Mouse (Mus musculus) urinary bladder, postnatal 4 days (tissue): ENCODE measurements around the gene Slc16a12.
A peak's percentile ranks its signal among the peaks of the same experiment; 100 is the strongest.
"Not testable (repeated sequence)": the region's sequence is repeated elsewhere in the genome, so short reads cannot be mapped to it uniquely, and the experiment has no call there.

ENCODE experiments used
- DNase-seq, 2 experiments: peaks; one replicate each; pipeline ENCODE4 v3.0.0; 2021 to 2022; ENCODE audit warnings: low spot score in 2 of 2

Gene Slc16a12

DNA sequence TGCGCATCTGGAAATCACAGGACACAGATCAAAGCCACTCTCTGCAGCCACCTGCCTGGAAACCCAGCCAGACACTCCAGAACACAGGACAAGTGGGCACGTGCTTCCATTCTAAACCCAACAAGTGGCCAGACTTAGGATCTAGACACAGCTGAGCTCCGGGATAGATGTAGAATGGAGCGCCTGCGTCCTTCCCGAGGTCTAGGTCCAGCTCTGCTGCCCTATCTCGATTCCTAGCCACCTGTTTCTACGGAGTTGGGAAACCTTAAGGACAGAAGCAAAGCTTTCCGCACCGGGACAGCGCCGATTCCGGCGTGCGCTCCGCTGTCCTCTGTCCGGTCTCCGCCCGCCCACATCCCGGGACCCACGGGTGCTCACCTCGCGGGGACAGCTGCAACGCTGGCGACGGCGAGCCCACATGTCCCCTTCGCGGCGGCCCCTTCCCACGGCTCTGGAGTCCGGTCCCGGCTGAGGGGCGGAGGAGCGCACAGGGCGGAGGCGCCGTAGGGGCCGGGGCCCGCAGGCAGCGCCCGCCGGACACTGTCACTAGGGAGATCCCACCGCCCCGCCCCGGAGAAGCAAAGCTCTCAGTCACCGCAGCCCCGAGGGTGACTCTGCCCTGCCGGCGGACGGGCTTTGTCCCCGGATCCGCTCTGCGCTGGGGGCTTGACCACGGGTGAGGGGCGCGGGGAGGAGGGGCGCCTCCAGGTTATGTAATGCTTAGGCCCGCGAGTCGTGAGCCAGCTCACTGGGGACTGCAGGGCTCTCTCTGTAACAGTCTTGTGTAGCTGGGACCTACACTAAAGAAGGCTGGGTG is at the start of gene Slc16a12:
Gene Slc16a12, minus strand, starts transcription at position 602 of the 817 bp plus-strand sequence.
- peak; percentile 18 to 59 for DNase-seq

DNA sequence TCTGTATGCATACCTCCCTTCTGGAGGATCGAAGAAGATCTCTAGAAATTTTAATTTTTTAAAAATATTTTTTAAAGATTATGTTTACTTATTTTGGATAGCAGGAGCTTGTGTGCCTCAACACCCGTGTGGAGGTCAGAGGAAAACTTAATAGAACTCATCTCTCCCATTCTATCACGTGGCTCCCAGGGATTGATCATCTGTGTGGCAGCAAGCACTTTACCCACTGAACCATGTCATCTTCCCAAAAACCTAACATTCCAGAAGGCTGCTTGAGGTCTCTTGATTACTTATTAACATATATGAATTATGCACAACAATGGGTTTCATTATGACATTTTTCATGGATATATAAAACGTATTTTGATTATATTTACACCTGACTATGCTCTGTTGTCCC is 49.3 kb upstream of the Slc16a12 start:
- DNase-seq = no peak

DNA sequence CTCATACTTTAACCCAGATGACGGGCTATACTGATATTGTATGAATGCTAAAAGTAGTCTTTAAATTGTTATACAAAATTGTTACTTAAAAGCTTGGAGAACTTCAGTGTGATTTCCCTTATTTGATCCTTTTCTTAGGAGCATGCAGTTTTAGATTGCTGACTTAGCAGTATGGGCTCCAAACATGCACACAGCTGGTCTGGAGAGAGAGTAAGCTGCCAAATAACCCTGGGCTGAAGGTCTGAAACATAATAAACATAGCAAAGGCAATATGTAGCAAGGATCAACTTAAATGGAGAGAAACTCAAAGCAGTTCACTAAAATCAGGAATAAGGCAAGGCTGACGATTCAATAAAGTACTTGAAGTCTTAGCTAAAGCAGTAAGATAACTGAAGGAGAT is 35.4 kb upstream of the Slc16a12 start:
- no peak for DNase-seq

DNA sequence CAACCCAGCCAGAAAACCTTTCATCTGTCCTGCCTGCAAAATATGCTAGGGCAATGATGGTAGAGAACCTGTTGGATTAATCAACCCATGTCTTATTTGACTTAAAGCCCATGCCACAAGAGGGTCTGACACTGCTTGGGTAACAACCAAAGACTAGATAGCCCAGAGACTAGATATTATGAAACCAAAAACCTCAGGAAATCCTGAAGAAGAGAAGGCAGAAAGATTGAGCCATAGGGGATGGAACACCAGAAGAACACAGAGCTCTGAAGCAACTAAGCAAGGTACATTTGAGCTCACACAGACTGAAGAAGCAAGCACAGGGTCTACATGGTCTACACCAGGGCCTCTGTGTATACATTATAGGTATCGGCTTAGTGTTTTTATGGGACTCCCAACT is 31.9 kb upstream of the Slc16a12 start:
- DNase-seq = no peak

DNA sequence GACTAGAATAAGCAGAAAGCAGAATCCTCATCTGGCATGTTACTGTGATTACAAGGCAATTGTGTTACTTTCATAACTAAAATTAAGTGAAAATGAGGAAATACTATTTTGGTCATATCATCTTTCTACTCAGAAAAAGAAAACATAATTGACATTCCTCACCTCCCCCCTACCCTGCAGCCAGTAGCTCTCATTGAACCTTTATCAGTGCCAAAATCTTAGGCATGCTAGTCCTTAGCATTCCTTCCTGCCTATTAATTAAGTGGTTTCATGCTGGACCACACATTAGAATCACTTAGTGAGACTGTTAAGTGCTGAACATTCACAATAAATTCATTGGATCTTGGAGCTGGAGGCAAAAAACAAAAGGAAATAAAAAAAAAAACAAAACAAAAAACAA is 31.0 kb upstream of the Slc16a12 start:
- no peak for DNase-seq

DNA sequence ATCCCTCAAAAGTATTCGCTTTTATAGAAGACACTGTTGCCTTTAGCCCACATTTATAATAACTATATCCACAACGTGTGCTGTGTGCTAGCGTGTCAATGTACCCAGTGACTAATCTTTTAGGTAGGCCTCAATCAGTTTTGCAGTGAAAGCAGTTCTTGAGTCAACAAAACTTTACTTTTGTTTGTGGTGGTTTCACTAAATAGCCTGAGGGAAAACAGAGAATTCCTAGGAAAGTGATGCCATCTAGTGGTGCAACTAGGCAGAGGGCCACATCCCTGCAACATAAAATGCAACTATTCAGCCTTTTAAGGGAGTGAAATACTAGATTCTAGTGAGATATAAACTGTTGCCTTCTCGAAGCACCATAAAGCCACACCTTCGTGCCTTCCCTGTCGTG is 25.7 kb upstream of the Slc16a12 start:
- DNase-seq = no peak

DNA sequence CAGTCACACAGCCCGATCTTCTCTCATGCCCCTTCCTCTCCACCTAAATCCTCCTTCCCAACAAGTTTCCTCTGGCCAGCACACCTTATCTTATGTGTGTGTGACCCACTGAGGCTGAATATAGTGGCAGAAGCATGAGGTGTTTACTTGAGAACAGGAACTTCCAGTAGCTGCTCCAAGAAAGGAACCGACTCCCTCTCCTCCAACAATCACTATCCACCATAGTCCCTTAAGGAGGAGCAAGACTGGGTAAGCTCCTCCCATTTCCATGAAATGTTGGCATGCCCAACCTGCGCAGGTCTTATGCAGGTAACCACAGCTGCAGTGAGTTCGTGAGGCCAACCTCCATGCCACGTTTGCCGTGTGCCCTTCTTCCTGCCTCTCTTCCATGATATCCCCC is 23.7 kb upstream of the Slc16a12 start:
- DNase-seq = no peak

DNA sequence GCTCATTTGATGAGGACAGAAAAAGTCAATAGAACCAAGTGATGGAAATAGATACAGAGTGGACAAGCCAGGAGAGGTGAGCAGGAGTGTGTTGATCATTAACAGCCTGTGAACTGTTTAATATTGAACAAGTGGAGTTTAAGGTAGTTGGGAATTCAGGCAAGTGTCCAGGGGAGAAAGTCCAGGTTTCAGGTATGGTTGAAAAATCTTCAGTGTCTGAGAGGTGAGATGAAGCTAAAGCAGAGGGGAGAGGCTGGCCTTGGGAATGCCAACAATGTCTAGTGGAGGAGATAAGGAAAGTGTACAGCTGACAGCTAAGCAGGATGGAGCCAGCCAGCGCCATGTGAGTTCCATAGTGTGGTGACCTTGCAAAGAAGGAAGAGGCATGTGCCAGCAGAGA is 11.7 kb upstream of the Slc16a12 start:
- DNase-seq = no peak

DNA sequence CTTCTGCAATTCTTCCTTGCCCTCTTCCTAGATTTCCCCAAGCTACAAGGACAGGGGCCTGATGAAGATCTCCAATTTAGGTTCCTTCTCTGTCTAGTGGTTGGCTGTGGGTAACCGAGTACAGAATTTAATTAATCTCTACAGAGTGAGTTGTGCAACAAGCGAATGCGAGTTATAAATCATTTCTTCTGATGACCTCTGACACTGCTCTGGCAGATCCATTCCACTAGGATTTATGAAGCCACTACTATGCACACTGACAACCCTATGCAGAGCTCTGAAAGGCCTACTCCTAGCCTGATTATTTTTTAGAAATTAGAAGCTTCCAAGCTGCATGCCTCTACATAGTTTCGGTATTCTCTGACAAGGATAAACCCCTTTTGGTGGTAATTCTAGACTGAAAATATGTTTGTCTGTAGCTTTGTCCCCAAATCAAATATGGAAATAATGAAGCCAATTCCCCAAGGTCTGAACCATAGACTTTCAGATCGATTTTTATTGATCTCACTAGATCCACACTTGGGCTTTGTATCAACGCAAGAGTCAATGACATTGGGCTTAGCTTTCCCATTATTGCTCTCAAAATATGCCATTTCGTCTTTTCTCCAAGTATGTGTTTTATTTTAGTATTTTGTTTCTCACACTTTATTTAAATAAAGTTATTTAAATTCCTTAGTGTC is 9.6 kb upstream of the Slc16a12 start:
- no peak for DNase-seq

DNA sequence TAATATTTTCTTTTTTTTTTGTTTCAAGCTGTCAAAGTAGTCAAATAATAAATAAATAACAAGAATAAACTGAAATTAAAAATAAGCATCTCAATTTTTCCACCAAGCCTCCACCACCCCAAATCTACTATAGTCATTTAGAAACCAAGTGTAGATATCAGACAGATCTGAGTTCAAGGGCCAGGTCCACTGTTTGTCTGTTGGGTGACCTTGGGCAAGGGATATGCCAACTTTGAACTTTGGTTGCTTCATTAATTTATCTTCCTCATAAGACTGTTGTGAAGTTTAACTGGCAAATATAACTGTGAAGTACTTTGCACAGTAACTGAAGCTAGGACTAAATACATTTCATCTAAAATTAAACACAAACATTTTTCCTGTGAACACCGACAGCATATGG is 8.6 kb upstream of the Slc16a12 start:
- no peak for DNase-seq

DNA sequence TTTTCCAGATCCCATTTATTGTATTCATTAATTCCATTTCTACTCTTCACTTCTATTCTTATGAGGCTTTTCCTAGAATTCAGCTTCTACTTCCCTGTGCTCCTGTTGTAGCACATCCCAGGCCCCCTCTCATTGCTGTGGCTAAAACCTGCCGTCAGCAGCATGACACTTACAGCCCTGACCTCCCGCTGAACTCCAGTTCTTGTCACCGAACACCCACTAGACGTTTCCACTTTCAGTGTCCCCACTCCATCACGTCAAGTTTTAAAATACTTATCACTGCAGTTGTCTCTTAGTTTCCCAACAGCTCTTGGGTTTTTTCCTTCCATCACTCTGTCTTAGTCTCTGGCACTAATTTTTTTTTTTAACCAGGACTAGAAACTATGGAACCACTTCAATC is 6.2 kb upstream of the Slc16a12 start:
- DNase-seq = no peak

DNA sequence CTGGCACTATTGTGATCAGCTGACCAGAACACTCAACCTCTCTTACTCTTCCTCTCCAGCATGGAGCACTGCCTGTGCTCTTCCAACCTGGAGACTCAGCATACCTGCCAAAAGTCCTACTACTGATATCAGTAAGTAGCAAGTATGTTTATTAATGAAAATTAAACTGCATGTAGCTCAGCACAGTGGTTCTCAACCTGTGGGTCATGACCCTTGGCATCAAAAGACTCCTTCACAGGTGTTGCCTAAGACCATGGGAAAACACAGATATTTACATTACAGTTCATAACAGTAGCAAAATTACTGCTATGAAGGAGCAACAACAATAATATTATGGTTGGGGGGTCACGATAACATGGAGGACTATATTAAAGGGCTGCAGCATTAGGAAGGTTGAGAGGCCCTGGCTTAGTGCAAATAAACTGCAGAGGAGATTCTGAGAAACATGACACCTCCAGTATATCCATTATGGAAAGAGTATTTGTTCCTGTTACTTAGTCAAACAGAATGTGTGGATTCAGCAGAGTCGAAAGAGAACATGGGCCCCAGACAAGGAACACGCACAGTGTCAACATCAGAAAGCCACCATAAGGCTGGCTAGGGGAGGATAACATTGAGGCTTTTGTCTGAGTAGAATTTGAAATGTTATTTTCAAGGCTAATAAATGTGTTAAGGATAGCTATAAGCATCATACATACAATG is 5.5 kb upstream of the Slc16a12 start:
- DNase-seq = no peak

DNA sequence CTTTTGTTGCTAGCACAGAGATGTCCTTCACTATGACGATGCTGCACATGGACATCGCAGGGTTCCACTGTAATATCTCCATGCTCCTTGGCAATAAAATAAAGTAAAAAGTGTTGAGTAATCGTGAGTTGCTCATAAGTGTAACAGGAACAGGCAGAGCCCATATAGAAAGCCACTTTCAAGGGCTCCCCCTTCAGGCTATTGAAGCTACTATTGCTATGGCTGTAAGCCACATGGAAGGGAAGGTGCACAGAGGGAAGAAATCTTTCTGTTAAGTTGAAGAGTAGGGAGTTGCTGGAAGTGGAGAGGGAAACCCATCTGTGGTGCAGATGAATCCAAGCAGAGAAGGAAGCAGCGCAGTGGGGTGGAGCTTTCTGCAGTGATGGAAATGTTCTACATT is 4.1 kb upstream of the Slc16a12 start:
- DNase-seq = no peak

DNA sequence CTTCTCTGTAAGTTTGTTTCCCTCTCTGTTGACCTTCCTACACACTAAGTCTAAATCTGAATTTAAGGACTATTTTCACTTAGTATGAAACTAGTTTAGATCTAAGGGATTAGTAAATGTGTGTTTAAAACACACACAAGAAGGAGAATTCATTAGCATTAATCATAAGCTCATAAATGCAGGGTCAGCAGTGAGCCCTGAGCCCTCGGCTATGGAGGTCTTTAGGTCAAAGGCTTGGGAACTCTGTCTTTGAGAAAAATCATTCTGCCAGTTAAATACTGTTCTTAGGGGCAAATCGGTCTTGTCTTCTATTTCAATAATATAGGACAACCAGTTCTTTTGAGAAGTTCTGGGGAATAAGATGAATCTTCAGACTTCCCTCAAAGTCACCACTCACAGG is 1.9 kb upstream of the Slc16a12 start:
- no peak for DNase-seq

DNA sequence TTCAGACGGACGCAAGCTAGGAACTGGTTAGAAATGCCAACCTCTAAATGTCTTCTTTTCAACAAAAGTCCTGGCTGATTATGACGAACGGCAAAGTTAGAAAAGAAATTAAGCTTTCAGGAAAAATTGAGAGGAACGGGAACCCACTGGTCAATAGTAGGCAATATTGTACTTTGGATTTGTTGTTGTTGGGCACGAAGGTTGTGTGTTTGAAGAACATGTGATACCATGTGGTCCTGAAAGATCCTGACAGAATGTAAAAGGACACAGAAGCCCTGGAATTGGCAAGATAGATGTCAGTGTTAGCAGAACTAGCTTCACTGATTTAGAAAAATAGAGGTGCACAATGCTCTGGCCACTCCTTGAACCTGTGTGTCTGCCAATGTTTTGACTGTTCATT is 880 bp upstream of the Slc16a12 start:
- DNase-seq = not testable (repeated sequence)

DNA sequence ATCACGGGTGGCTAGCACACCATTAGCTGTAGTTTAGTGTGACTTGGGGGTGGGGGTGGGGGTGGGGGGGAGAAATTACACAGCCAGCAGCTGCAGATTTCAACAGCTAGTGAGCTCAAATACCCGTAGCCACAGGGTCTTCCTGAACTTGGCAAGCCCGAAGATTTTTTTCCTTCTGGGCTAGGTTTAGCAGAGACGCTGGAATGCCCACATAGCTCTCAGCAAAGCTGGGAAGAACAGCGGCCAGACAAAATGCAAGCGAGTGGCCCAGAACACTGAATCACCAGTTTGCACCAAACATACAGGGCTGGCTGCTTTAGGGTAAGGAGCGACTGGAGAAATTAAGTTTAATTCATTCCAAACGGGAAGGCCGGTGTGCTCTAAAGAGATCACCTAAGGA is 888 bp downstream of the Slc16a12 start:
- no peak for DNase-seq

DNA sequence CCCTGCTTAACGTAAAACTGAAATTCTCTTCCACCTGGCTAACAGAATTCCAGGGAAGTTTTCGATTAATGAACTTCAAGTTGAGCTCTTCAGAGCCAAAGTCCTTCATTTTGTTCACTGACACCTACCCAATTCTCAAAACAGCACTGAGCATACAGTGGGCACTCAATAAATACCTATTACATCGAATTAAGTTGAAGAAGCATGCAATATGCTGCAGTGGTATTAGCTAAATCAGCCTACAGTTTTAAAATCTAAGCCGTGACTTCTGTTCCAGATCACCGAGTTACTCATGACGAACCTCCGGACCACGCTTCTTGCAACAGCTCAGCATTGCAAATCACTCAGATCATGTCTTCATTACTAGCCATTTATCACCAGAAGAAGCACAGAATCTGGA is 2.1 kb downstream of the Slc16a12 start:
- DNase-seq = no peak

DNA sequence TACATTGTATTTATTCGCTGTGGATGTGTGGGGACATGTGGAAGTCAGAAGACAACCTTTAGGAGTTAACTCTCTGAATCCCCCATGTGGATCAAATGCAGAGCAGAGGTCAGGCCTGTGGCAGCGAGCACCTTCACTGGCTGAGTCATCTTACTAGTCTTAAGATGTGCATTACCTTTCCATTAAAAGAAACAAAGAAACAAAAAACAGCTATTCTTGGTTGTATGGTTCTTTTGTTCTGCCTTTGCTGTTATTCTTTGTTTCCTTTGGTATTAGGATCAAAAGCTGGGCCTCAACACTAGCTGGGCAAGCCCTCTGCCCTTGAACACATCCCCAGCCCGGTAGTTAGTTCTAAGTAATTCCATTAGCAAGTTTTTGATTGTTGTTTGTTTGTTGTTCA is 9.2 kb downstream of the Slc16a12 start:
- no peak for DNase-seq

DNA sequence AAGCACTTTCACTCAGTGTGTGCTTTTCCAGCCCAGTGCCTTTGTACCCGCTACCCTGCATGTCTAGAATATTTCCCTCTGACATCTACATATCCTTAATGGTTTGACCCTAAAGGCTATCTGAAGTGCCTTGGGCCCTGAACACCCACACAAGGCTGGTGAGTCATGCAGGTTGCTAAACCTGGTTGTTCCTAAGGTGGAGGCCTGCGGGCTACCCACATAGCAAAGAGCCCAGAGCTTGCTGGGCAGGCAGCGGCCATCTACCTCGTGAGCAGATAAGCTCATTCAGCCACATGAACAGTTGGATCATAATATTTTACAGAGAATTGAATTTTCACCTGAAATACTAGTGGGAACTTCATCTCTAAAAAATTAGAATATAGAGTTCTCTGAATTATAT is 11.2 kb downstream of the Slc16a12 start:
- no peak for DNase-seq

DNA sequence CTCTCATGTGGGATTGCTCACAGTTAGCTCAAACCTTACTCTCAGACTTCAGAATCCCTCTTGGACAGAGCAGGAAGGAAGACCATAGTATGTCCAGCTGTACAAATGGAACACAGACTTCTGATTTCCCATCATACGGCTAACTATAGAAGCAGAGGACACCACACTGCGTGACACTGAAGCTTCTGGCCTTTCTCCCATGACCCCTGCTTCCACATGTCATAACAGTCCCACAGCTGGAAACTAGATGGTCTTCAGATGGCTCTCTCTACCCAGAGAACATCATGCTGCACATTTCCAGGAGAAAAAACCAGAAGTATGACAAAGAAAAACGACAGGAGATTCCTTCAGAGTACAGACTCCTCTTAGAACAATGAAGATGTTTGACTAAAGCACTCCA is 14.1 kb downstream of the Slc16a12 start:
- DNase-seq = no peak

DNA sequence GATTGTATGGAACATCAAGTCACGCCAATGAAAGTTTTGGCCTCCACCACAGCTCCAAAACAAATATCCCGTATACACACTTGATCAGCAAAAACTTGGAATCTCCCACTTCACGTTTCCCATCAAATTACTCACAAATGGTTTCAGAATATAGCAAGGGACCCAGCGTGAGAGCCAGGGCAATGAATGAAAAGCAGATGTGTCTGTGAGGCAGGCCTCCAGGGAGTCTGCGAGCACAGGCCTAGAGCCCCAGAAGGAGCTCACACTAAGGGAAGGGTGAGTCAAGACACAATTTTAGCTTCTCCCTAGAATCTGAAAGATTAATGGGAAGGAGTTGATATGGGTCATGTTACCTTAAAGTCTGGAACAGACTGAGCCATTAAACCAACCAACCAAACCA is 15.7 kb downstream of the Slc16a12 start:
- DNase-seq = no peak

DNA sequence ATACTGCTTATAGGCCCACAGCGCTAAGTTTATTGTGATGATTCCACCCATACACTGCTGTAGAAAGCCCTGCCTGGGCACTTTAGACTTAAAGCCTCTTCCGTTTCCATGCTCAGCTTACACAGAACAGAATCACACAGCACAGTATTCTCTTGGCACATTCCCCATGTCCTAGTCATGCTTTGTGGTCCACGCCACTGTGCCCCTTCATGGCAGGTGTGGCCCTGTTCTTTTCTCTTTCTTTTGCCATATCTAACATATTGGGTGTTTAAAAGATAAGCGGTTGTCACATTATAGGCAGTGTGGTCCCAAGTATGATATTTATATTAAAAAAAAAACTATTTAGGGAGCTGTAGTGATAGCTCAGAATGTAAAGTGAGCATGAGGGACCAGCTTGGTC is 16.5 kb downstream of the Slc16a12 start:
- DNase-seq = no peak

DNA sequence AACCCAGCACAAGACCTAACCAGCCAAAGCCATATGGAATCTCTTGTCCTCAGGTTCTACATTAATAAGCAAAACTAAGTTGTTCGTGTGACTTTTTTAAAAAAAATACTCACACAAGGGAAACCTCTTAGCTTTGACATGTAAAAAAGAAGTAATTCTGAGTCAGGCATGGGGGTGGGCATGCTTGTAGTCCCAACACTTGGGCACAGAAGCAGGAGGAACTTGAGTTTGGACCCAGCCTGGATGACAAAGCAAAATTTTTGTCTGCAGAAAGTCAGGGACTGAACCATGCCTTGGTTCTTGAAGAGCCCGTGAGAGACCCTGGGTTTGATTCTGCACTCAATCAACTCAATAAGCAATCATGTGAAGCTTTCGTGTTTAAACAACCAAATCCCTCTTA is 17.6 kb downstream of the Slc16a12 start:
- no peak for DNase-seq
